Mouse (Mus musculus) cortical plate, adult 2 months (tissue): Measurements from ENCODE around the gene Nrxn1.

Experiments used
- CTCF ChIP-seq: fragments of 200-500 bp; IDR thresholded peaks from 2 replicates; pipeline ENCODE4 v1.5.1; 2011; ENCODE audit warnings: mild to moderate bottlenecking, control low read depth, low read length; ENCODE audit not compliant: insufficient read depth; ENCODE audit errors: extremely low read depth
- POLR2A ChIP-seq: fragments of 200-500 bp; IDR thresholded peaks from 2 replicates; pipeline ENCODE4 v1.6.1; 2011; ENCODE audit warnings: mild to moderate bottlenecking, low read length, control low read depth; ENCODE audit not compliant: insufficient read depth; ENCODE audit errors: extremely low read depth

DNA sequence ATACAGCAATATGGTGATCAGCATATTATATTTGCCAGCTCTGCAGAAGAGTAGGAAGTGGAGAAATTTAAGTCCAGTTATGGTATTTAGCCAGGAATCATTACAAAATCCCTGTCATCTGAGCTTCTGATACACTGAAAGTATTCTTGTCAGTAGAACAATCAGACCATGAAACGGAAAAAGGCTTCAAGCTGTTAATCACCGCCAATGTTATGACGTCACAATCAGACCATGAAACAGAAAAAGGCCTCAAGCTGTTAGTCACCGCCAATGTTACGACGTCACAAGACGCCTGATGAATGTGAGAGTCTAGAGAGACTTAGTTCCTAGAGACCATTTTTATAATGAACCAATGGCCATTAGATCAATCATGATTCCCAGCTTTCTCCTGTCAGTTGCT is 59.4 kb downstream of the Nrxn1 start:
- no peak for TF ChIP-seq POLR2A
- TF ChIP-seq CTCF: no peak
